Mouse (Mus musculus) 416B (cell line): ENCODE measurements around the gene Cnn2.

ENCODE experiments used
- DNase-seq: peaks from one replicate; pipeline ENCODE4 v3.0.0; 2011; ENCODE audit warnings: low read depth

The Cnn2 gene

DNA sequence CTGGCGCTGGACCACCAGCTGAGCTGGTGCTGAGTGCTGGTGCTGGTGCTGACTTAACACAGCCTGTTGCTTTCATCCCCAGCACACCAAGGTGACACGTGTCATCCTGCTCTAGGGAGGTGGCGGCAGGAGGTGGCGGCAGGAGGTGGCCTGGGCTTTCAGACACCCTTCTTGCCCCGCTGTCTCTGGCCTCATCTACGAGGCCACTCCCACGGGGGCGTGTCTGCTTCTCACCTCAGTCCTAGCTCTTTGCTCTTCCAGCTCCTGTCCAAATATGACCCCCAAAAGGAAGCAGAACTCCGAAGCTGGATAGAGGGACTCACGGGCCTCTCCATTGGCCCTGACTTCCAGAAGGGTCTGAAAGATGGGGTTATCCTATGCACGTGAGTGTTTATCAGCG lies 2.7 kb downstream of the Cnn2 start:
- no peak for DNase-seq

DNA sequence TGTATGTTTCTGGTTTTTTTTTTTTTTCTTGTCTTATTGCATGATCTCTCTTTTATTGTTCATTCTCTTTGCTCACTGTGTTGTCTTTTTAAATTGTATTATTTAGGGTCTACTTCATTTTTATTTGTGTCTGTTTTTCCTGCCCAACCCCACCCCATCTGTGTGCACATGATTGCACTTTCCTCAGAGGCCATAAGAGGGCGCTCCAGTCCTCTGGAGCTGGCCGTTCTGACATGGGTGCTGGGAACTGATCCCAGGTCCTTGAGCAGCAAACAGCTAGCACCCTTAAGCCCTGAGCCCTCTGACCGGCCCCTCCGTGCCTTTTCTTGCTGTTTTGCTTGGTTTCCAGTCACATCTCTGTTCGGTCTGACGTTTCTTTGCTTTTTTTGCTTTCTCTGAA lies 3.2 kb downstream of the Cnn2 start:
- no peak for DNase-seq

DNA sequence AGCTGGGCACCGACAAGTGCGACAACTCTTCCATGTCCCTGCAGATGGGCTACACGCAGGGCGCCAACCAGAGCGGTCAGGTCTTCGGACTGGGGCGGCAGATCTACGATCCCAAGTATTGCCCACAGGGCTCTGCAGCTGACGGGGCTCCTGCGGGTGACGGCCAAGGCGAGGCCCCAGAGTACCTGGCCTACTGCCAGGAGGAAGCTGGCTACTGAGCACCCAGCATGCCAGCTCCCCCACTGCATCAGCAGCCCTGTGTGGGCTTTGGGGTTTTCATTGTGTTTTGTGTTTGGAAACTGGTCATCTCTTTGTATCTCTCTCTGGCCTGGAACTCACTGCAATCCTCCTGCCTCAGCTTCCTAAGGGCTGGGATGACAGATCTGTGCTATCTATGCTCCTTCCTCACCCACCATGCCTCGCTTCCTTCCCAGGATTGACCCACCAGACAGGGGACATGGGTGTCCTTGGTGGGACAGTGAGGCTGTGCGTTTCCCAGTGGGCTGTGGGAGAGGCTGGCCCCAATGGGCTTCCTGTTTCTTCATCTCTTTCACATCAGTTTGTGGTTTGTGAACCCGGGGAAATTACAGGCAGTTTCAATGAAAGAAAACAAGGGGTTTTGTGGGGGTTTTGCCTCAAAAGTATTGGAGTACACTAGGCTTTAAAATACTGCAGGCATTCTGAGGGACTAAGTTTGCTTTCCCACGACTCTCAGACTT lies 6.2 kb downstream of the Cnn2 start:
- peak; percentile 90 for DNase-seq

DNA sequence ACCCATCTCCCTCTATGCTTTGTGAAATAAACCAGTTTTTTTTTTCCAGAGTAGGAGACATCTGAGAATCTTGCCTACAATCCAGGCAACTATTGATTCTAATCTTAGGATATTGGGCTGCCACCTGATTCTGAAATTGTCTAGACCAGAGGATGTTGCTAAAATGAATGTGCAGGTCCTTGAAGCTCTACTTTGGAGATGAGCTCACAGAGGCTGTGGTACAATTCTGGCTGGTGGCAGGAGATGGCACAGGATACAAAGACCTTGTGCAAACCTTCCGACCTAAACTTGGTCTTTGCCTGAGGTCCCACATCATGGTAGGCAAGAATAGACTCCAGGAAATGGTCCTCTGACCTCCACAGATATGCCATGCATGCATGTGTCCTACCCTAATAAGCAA lies 7.3 kb downstream of the Cnn2 start:
- DNase-seq, result peak; percentile 58

DNA sequence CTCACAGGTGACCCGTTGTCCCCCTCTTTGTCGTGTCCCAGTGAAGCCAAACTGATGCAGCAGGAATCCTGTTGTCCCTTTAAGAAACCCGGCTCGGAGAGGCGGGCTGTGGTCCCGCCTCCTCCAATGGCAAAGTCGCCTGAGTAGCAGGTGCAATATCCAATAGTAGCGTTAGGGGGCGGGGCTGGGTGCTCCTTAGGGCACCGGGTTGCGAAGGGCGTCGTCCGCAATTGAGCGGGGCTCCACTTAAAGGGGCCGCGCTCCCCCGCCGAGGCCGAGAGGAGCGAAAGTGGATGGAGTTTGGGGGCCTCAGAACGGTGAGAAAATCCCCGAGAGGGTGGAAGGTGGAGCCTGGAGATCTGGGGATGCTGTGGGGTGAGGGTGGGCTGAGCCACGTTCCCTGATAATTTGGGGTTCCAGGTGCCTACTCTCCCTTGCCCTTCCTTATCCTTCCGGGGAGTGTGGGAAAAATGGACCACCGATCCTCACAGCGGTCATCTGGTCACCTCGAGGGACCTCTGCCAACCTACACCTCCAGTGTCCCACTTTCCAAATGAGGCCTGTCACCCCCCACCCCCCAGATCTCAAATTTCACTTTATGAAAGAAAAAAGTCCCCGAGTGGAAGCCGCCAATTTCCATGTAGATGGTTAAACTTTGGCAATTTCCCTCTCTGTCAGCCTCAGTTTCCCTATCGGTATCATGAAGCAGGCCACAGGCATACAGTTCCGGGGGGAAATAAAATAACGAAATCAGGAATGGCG lies 8.1 kb downstream of the Cnn2 start, which contains the start of gene Abca7:
Abca7 (plus strand) TSS at position 223 of the 762 bp plus-strand sequence.
- DNase-seq, result peak; percentile 96

DNA sequence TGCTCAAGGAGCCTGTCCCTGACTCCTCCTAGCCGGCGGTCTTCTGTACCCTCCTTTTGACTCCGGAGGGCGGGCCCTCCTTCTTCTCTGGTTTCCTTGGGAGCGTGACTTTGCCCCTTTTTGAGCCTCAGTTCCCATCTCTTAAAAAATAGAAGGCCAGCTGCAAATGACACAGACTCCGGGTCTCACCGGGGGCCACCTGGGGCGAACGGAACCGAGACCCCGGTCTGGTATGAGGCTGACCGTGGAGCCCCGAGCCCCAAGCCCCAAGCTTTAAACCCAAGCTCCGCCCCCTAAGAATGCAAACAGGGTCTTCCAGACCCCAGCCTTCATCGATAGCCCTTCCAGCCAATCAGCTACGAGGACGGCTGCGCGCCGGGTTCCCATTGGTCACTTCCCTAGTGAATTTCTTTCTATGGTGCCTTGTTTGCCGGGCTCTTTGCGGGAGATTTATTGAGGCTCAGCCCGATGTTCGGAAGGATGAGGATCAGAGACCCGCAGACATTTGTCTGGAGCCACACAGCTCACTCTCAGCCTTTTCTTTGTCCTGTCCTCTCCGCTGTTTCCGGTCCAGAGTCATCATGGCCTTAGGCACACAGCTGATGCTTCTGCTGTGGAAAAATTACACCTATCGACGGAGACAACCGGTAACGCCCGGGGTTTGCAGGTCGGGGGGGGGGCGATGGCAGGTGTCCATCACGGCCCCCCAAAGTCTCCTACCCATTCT lies 8.8 kb downstream of the Cnn2 start:
- peak; percentile 89 for DNase-seq

DNA sequence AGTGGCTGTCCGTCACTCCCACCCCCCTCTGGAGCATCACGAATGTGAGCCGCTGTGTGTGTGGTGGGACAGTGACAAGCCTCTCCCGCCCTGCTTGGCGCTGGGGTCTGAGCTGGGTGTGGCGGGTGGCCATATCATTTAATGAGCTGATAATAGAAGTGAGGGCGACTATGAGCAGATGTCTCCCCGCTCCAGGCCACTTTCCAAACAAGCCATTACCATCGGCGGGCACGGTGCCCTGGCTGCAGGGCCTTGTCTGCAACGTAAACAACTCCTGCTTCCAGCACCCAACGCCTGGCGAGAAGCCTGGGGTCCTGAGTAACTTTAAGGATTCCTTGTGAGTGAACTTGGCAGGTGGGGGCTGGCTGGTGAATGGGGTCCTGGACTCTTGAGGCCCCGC lies 9.4 kb downstream of the Cnn2 start:
- DNase-seq, result no peak

DNA sequence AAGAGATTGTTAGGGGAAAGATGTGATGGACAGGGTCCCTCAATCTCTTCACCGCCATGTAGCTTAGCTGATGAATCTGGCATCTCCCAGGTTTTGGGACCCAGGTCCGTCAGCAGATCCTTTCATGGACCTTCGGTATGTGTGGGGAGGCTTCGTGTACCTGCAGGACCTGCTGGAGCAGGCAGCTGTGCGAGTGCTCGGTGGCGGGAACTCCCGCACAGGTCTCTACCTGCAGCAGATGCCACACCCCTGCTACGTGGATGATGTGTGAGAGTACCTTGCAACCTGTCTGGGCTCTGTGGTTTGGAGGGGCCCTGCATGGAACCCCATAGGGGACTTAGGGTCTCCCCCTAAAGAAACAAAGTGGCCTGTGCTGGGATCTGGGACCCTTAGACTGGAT lies 13.6 kb downstream of the Cnn2 start:
- no peak for DNase-seq

DNA sequence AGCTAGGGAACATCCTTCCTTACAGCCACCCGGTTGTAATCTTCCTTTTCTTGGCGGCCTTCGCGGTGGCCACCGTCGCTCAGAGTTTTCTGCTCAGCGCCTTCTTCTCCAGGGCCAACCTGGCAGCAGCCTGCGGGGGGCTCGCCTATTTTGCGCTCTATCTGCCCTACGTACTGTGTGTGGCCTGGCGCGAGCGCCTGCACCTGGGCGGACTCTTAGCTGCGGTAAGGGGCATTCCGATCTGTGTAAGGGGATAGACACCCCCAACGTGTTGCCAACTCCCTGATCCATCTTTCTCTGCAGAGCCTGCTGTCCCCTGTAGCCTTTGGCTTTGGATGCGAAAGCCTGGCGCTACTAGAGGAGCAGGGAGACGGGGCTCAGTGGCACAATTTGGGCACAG lies 14.4 kb downstream of the Cnn2 start:
- no peak for DNase-seq

DNA sequence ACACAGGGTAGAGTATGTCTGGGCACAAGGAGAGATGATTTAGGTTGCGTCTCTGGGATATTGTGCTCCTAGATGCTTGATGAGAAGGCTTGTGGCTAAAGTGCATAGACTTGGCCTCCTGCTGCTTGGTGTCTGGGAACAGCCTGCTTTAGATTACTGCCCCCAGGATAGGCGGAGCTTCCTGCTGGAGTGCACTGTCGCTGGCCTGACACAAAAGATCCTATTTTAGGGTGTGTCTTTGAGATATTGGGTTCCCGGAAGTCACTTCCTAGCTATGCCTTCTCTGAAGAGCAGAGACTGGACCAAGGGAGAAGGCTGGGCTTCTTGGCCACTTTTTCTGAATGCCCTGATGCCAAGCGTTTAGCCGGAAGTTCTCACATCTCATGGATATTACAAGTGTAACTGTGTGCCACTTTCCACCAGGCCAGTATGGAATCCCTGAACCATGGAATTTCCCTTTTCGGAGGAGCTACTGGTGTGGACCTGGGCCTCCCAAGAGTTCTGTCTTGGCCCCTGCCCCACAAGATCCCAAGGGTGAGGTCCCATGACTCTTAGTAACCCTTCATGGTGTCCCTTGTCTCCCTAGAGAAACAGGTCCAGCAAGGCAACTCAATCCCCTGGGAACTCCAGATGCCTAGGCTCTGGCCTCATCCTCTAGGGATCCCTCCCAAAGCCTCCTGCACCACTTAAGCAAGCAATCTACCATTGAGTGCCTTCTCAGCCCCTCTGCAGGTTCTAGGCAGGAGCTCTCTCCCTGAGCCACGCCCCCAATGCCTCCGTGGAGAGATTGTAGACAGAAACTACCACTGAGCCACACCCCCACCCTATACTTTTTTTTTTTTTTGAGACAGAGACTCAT lies 15.2 kb downstream of the Cnn2 start:
- DNase-seq, result no peak

DNA sequence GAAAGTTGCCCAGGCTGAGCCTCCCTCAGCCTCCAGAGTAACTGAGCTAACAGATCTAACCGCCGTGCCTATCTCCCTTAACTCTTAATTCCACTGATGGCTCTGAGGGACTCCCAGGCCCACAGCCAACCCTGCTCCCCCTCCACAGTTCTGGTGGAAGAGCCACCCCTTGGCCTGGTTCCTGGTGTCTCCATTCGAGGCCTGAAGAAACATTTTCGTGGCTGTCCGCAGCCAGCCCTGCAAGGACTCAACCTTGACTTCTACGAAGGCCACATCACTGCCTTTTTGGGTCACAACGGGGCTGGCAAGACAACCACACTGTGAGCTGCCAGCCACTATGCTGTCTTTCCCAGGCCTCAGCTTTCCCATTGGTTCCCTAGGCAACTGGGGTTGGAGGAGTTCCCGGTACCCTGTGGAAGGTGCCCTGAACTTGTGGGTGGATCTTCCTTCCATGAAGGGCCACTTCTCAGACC lies 15.9 kb downstream of the Cnn2 start:
- no peak for DNase-seq

DNA sequence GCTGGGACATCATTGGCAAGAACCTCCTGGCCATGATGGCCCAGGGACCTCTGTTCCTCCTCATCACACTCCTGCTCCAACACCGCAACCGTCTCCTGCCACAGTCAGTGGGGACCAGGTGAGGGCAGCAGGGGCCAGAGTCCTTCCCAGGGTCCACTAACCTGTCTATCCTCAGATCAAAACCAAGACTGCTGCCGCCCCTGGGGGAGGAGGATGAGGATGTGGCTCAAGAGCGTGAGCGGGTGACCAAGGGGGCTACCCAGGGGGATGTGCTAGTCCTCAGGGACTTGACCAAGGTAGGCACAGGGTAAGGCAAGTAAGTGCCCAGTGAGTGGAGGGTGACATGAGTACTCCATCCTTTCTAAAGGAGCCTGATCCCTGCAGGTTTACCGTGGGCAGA lies 23.4 kb downstream of the Cnn2 start:
- no peak for DNase-seq

DNA sequence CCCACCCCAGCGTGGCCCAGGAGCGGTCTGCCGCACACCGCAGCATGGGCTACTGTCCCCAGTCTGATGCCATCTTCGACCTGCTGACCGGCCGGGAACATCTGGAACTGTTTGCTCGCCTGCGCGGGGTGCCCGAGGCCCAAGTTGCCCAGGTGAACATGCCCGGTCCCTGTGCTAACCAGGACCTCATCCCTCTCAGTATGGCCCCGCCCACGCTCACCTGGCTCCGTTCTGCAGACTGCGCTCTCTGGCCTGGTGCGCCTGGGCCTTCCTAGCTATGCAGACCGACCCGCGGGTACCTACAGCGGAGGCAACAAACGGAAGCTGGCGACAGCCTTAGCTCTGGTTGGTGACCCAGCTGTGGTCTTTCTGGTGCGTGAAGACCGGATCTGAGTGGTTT lies 25.2 kb downstream of the Cnn2 start:
- DNase-seq, result no peak

DNA sequence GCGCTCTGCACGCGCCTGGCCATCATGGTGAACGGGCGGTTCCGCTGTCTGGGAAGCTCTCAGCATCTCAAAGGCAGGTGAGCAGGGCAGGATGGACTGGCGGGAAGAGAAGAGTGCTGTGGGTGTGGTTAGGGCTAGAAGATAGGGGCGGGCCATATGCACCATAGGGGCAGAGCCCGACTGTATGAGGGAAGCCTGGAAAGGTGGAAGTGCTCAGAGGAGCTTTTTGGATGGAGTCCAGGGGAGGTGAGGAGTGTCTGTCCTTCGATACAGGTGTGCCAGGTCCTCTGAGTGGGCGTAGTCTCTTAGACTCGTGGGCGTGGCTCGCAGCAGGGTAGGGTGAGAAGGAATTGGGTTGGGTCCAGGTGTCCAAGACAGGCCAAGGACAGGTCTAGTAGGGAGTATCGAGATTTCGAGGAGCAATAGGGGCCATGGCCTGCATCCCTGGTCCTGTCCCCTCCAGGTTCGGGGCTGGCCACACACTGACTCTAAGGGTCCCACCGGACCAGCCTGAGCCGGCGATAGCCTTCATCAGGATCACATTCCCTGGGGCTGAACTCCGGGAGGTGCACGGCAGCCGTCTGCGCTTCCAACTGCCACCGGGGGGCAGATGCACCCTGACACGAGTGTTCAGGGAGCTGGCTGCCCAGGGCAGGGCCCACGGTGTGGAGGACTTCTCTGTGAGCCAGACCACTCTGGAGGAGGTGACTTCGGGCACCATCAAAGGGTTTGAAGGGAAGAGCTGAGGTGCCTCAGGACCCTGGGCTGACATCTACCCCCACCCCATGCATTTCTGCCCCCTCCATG lies 26.3 kb downstream of the Cnn2 start:
- DNase-seq, result peak; percentile 60

DNA sequence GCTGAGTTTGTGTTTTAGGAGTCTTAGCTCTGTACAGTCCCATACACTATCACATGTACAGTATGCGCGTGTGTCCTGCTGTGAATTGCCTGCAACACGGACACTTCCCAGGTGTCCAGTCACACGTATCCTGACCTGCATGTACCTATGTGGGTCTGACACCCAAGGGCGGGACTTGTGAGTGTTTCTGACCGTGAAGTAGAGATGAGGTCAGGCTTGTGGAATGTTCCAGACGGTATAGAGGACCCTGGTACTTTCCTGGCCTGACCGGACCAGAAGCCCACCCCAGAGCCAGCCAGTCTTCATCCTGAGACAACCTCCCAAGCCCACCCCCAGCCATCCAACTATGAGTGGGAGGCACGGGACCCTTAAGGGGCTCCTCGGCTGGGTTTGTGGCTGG lies 27.2 kb downstream of the Cnn2 start:
- DNase-seq, result no peak

DNA sequence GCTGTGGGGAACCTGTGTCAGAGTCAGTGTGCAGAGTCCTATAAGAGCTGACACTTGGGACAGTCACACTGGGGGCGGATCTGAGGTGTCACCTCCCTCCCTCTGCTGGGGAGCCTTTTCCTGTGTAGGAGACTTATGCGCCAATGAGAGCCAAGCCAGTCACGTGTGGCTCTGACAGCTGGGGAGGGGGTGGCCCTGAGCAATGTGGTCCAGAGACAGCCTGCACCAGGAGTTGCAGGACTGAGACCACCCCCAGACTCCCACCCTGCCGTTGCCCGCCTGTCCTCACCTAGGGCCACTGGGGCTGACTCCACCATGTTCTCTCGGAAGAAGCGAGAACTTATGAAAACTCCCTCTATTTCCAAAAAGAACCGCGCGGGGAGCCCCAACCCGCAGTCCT lies 28.1 kb downstream of the Cnn2 start, which contains the start of gene Arhgap45:
Arhgap45 (plus strand) TSS at position 143 of the 400 bp plus-strand sequence.
- DNase-seq, result peak; percentile 96

DNA sequence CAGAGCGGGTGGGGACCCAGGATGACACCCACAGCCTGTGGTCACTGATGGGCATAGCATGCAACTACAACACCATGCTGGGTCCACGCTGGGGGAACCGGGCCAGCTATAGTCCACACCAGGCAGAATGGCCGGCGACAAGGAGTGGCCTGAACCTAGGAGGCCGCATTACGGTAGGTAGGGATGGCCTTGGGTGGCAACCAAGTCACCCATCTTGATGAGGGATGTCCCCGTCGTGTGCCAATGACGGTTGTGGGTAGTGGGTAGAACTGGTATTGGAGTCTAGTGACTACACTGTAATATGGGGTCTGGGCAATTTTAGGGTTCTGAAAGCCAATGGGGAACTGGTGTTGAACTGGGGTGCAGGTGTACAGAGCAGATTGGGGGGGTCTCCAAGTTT lies 28.5 kb downstream of the Cnn2 start:
- DNase-seq, result peak; percentile 76

DNA sequence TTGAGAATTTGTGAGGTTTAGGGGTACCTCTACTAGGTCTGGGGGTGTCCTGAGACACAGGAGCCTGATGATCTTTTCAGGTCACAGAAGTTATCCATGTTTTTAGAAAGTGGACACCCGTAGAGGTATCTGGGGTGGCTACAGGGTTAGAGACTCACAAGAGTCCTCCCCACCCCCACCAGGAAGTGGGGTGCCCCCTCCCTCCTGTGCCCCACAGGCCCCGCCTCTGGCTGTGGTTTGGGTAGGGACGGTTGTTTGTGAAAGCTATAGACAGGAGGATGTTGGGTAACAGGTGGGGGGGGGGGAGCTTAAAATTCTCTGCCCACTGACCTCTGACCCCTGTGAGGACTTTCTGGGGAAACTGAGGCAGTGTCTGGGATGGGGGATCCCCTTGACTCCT lies 29.0 kb downstream of the Cnn2 start:
- DNase-seq, result peak; percentile 94

DNA sequence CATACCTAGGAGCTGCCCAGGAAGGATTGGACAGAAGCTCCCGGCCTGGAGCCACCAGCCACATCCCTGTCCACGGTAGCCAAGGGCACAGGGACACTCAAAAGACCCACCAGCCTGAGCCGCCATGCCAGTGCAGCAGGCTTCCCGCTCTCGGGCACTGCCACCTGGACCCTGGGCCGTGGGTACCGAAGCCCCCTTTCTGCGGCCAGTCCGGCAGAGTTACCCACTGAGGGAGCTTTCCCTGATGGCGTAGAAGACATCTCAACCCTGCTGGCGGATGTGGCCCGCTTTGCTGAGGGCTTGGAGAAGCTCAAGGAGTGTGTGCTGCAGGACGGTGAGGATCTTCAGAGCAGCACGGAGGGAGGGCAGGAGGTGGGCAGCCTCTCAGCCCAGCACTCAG lies 29.4 kb downstream of the Cnn2 start:
- no peak for DNase-seq

DNA sequence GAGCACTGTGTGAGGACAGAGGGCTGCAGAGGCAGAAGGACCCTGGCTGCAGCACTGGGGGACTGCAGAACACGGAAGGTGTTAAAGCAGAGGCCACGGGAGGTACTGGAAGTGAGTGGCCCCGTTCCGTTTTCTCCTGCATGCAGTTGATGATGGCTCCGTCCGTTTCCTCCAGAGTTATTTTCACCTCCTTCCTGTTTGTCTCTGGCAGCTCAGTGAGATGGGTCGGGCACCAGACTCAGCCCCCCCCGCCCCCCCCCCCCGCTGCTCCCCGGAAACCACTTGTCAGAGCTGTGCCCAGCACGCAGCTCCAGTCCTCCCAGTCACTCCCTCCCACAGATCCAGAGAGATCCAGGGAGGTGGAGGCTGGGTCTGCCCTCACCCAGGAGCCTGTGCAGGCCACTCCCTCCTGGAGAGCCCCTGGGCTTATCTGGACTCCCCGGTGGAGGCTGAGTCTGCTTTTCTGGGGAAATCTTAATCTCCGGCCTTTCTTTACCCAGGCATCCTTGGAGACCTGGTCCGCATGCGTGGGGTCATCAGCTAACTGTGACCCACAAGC lies 30.4 kb downstream of the Cnn2 start:
- peak; percentile 60 for DNase-seq
